Mouse (Mus musculus) hindbrain, embryonic 15.5 days (tissue): ENCODE measurements around the gene Runx3. TPM values are rescaled to one million over a fixed set of nuclear protein-coding genes. Genes with fewer than 3 reads are reported as not detected.
A peak's percentile ranks its signal among the peaks of the same experiment; 100 is the strongest.

Source experiments
- ATAC-seq: fragments of 200-750 bp; cut with Nextera tagmentation; 2 replicates; pipeline ENCODE4 v1.8.0; 2017; ENCODE audit warnings: low read depth, moderate number of reproducible peaks, moderate TSS enrichment; ENCODE audit not compliant: low FRiP score
- H3K27ac ChIP-seq: fragments of 300-500 bp; sonication (generic); replicated peaks from 2 replicates; pipeline ENCODE4 v1.5.1; 2015; ENCODE audit warnings: mild to moderate bottlenecking, inconsistent platforms
- H3K27me3 ChIP-seq: fragments of 300-500 bp; sonication (generic); 2 replicates; pipeline ENCODE4 v1.6.1; 2015; ENCODE audit warnings: control low read depth, inconsistent platforms
- H3K36me3 ChIP-seq: fragments of 300-500 bp; sonication (generic); 2 replicates; pipeline ENCODE4 v1.6.1; 2015; ENCODE audit warnings: control low read depth, inconsistent platforms
- H3K4me1 ChIP-seq: fragments of 300-500 bp; sonication (generic); replicated peaks from 2 replicates; pipeline ENCODE4 v1.6.1; 2015; ENCODE audit warnings: control low read depth, inconsistent platforms
- H3K4me2 ChIP-seq: fragments of 300-500 bp; sonication (generic); 2 replicates; pipeline ENCODE4 v1.6.1; 2015; ENCODE audit warnings: moderate library complexity, mild to moderate bottlenecking, inconsistent platforms
- H3K4me3 ChIP-seq: fragments of 300-500 bp; sonication (generic); 2 replicates; pipeline ENCODE4 v1.5.1; 2015; ENCODE audit warnings: mild to moderate bottlenecking, inconsistent platforms
- H3K9ac ChIP-seq: fragments of 300-500 bp; sonication (generic); 2 replicates; pipeline ENCODE4 v1.6.1; 2015; ENCODE audit warnings: inconsistent platforms
- H3K9me3 ChIP-seq: fragments of 300-500 bp; sonication (generic); 2 replicates; pipeline ENCODE4 v1.6.1; 2016; ENCODE audit warnings: control low read depth, inconsistent platforms
- WGBS: fragments of 180-500 bp; shearing (Covaris S2); methylation state at CpG from one replicate; pipeline ENCODE4 v1.1.7; 2015; 5-methylcytosine and 5-hydroxymethylcytosine counted together
- polyA plus RNA-seq: library from polyadenylated mRNA; unstranded; fragments of >200 nt; fragmentation: Nextera tagmentation; extraction: Ambion mirVana; gene quantifications from 2 replicates; pipeline ENCODE4 v1.2.1, GENCODE M21; 2015

The Runx3 gene
- polyA plus RNA-seq, 1 experiment from 2014 or later: 0.05 TPM

DNA sequence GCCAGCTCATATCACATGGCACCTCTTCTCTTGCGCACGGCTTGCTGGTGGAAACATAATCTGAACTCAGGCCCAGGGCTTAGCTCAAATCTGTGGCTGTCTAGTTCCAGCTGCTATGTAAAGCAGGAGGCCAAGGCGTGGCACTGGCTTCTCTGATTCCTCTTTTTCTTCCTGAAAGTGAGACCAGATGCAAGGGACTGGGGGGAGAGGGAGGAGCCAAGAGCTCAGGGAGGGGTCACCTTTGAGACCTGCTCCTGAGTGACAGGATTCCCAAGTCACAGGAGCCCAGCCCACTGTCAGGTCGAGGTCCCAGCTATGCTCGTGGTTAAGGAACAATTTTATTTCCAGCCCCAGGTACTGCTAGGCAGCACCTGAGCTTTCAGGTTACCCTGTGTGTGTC lies 4.1 kb upstream of the Runx3 start:
- no peaks in the 10 kb centered on the region for H3K27me3 ChIP-seq
- H3K4me2 ChIP-seq: no peak overlapping the region
- no peak overlapping the region for H3K9ac ChIP-seq
- no peak for ATAC-seq
- H3K36me3 ChIP-seq: no peaks in the 10 kb centered on the region
- H3K27ac ChIP-seq: no peak overlapping the region
- H3K9me3 ChIP-seq: 0 out of 2 replicates have a peak, but pooled peaks cover 8% of the 10 kb centered on the region
- H3K4me1 ChIP-seq: no peaks in the 10 kb centered on the region
- 77% methylated on average over 5 of the region's 5 CpGs for WGBS
- no peak overlapping the region for H3K4me3 ChIP-seq

GRCm38 (mm10) chr4:135117846-135118245 lies 2.6 kb upstream of the Runx3 start:
- 95% methylated on average over 9 of the region's 9 CpGs for WGBS
- Histone ChIP-seq H3K27ac (no peak overlapping the region), H3K9ac (no peak overlapping the region), H3K27me3 (no peaks in the 10 kb centered on the region), H3K4me2 (no peak overlapping the region), H3K4me3 (no peak overlapping the region), H3K36me3 (no peaks in the 10 kb centered on the region), H3K4me1 (no peaks in the 10 kb centered on the region), H3K9me3 (no peaks in the 10 kb centered on the region)
- ATAC-seq: no peak

DNA sequence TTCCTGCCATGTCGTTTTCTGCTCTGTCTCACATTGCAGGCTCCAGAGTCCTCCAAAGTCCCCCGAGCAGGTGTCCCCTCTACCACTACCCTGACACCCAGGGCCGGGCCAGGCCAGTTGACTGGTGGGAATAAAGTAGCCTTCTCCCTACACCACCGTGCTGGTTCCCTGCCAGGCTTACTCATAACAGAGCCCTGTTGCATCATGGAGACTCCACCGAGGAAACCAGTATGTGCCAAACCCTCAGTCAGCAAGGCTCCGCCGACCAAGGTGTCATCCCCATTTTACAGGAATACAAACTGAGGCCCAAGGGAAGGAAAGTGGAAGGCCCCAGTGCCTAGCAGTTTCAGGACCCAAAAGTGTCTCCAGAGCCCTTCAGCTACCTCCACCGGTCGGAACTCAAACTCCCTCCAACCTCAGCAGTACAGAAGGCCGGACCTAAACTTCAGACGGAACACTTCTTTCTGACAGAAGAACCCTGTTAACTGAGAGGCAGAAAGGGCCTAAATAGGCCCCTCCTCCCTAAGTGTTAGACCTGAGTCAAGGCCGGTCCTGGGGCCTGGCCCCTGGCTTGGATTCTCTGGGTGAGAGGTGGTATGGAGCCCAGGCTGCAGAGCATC lies 1.5 kb upstream of the Runx3 start:
- Histone ChIP-seq H3K4me3 (no peak overlapping the region), H3K27me3 (no peaks in the 10 kb centered on the region), H3K4me2 (no peak overlapping the region), H3K27ac (no peak overlapping the region), H3K4me1 (no peaks in the 10 kb centered on the region), H3K9ac (no peak overlapping the region), H3K9me3 (no peaks in the 10 kb centered on the region), H3K36me3 (no peaks in the 10 kb centered on the region)
- WGBS: 92% methylated on average over 12 of the region's 12 CpGs
- no peak for ATAC-seq

GRCm38 (mm10) chr4:135123721-135124120 lies 3.3 kb downstream of the Runx3 start:
- ATAC-seq: no peak
- peaks cover 2% of the 10 kb centered on the region; the same call in 1 of the 2 replicates for H3K4me1 ChIP-seq
- no peaks in the 10 kb centered on the region for H3K36me3 ChIP-seq
- no peaks in the 10 kb centered on the region for H3K9me3 ChIP-seq
- no peak overlapping the region for H3K4me3 ChIP-seq
- H3K4me2 ChIP-seq: no peak overlapping the region
- 0 out of 2 replicates have a peak, but pooled peaks cover 4% of the 10 kb centered on the region for H3K27me3 ChIP-seq
- H3K9ac ChIP-seq: no peak overlapping the region
- no peak overlapping the region for H3K27ac ChIP-seq
- 82% methylated on average over 5 of the region's 5 CpGs for WGBS

DNA sequence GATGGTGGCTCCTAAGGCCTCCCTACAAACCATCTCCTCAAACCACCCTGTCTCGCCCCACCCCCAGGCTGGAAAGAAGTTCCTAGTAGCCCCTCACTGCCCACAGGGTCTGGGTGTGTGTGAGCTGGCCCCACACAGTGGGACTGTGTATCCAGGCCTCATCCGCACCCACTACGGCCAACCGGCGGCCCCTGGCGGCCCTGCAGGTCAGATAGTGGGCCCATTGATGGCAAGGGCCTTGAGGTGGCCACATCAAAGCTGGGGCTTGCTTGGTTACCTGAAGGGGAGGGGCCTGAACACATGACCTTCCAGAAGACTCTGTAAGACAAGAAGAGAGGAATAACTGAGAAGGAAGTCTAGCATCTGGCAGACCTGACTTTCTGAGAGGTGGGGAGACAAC lies 4.3 kb downstream of the Runx3 start:
- WGBS: 90% methylated on average over 6 of the region's 6 CpGs
- peaks cover 9% of the 10 kb centered on the region; the same call in 1 of the 2 replicates for H3K4me1 ChIP-seq

GRCm38 (mm10) chr4:135125152-135125551 lies 4.7 kb downstream of the Runx3 start:
- no peaks in the 10 kb centered on the region for H3K9me3 ChIP-seq
- 87% methylated on average over 3 of the region's 3 CpGs for WGBS

More for the DNA sequence above, 4.3 kb downstream of the Runx3 start:
- no peak overlapping the region for H3K9ac ChIP-seq
- H3K27ac ChIP-seq: no peak overlapping the region
- no peak overlapping the region for H3K4me3 ChIP-seq
- H3K36me3 ChIP-seq: no peaks in the 10 kb centered on the region
- 0 out of 2 replicates have a peak, but pooled peaks cover 4% of the 10 kb centered on the region for H3K27me3 ChIP-seq
- no peak overlapping the region for H3K4me2 ChIP-seq
- ATAC-seq: no peak
- H3K9me3 ChIP-seq: no peaks in the 10 kb centered on the region

GRCm38 (mm10) chr4:135126385-135126784 lies 5.9 kb downstream of the Runx3 start:
- Histone ChIP-seq H3K9me3 (no peaks in the 10 kb centered on the region), H3K4me2 (no peak overlapping the region), H3K9ac (no peak overlapping the region), H3K4me1 (peaks cover 9% of the 10 kb centered on the region; the same call in 1 of the 2 replicates), H3K27ac (no peak overlapping the region), H3K27me3 (0 out of 2 replicates have a peak, but pooled peaks cover 4% of the 10 kb centered on the region), H3K36me3 (no peaks in the 10 kb centered on the region), H3K4me3 (no peak overlapping the region)
- ATAC-seq: no peak
- WGBS: 69% methylated on average over 5 of the region's 5 CpGs

More at GRCm38 (mm10) chr4:135125152-135125551, 4.7 kb downstream of the Runx3 start:
- H3K27ac ChIP-seq: no peak overlapping the region
- H3K4me3 ChIP-seq: no peak overlapping the region
- H3K9ac ChIP-seq: no peak overlapping the region
- H3K36me3 ChIP-seq: no peaks in the 10 kb centered on the region
- peaks cover 9% of the 10 kb centered on the region; the same call in 1 of the 2 replicates for H3K4me1 ChIP-seq
- H3K27me3 ChIP-seq: 0 out of 2 replicates have a peak, but pooled peaks cover 4% of the 10 kb centered on the region
- H3K4me2 ChIP-seq: no peak overlapping the region
- ATAC-seq: no peak

- H3K27ac ChIP-seq: no peak overlapping the region
- peak overlapping the region; percentile 36 for H3K9ac ChIP-seq
- whole genome bisulfite sequencing: 22% methylated on average over 22 of the region's 22 CpGs
- H3K4me3 ChIP-seq: peak overlapping the region; percentile 30
- no peaks in the 10 kb centered on the region for H3K9me3 ChIP-seq
- 0 out of 2 replicates have a peak, but pooled peaks cover 4% of the 10 kb centered on the region for H3K27me3 ChIP-seq
- H3K36me3 ChIP-seq: no peaks in the 10 kb centered on the region
- ATAC-seq: no peak
- peak overlapping the region; percentile 56 for H3K4me2 ChIP-seq
- peaks cover 9% of the 10 kb centered on the region; the same call in 1 of the 2 replicates for H3K4me1 ChIP-seq
These were observed 8.5 kb downstream of the Runx3 start for GRCm38 (mm10) chr4:135128841-135129520.

DNA sequence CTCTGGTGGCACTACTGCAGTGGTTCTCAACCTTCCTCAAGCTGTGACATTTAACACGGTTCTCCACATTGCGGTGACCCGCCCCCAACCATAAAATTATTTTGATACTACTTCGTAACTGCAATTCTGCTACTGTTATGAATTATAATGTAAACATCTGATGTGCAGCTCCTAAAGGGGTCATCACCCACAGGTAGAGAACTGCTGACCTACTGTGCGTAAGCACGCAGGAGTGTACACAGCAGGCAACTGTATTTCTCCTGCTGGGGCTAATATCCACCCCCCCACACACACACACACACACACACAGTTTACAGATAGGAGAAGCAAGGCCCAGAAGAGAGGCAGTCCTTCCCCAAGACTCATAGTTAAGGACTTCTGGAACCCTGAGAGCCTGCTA lies 9.7 kb downstream of the Runx3 start:
- no peak overlapping the region for H3K4me2 ChIP-seq
- H3K4me3 ChIP-seq: no peak overlapping the region
- peaks cover 9% of the 10 kb centered on the region; the same call in 1 of the 2 replicates for H3K4me1 ChIP-seq
- no peak for ATAC-seq
- no peak overlapping the region for H3K9ac ChIP-seq
- H3K27ac ChIP-seq: no peak overlapping the region
- H3K9me3 ChIP-seq: no peaks in the 10 kb centered on the region
- no peaks in the 10 kb centered on the region for H3K36me3 ChIP-seq
- 0 out of 2 replicates have a peak, but pooled peaks cover 4% of the 10 kb centered on the region for H3K27me3 ChIP-seq
- 85% methylated on average over 6 of the region's 6 CpGs for WGBS

DNA sequence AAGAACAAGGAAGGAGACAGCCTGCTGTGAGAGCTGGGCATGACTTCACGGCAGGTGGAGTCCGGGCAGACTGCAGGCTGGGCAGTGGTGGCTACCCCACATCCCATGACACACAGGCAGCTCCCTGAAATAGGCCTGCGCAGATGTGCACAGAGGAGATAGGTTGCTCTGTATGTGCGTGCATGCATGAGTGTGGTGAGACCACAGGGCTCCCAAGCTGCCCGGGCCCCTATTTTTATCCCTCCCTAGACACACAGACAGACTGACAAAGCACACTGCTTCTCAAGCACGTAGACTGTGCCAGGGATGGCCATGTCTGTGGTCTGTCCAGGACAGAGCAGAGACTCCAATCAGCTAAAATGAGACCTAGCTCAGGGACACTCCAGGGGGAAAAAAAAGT lies 10.7 kb downstream of the Runx3 start:
- H3K36me3 ChIP-seq: no peaks in the 10 kb centered on the region
- no peak overlapping the region for H3K4me2 ChIP-seq
- H3K27ac ChIP-seq: no peak overlapping the region
- H3K9me3 ChIP-seq: no peaks in the 10 kb centered on the region
- no peak for ATAC-seq
- WGBS: 76% methylated on average over 6 of the region's 6 CpGs
- peaks cover 9% of the 10 kb centered on the region; the same call in 1 of the 2 replicates for H3K4me1 ChIP-seq
- H3K4me3 ChIP-seq: no peak overlapping the region
- H3K27me3 ChIP-seq: 0 out of 2 replicates have a peak, but pooled peaks cover 4% of the 10 kb centered on the region
- H3K9ac ChIP-seq: no peak overlapping the region

DNA sequence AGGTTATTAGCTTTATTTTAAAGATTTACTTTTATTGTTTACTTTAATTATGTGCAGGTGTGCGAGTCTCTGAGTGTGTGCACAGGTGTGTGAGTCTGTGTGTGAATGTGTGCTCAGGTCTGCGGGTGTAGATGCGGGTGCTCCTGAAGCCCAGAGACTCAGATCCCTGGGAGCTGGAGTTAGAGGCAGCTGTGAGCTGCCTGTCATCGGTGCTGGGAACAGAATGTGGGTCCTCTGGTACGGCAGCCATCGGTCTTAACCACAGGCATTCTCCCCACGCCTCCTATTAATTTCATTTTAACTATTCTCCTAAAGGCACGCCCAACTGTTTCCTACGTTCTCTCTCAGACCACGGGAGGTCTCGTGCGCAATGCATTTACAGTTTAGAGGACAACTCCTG lies 12.3 kb downstream of the Runx3 start:
- Histone ChIP-seq H3K9me3 (no peaks in the 10 kb centered on the region), H3K4me1 (peaks cover 9% of the 10 kb centered on the region; the same call in 1 of the 2 replicates), H3K4me3 (no peak overlapping the region), H3K4me2 (no peak overlapping the region), H3K36me3 (no peaks in the 10 kb centered on the region), H3K27me3 (0 out of 2 replicates have a peak, but pooled peaks cover 10% of the 10 kb centered on the region), H3K27ac (no peak overlapping the region), H3K9ac (no peak overlapping the region)
- no peak for ATAC-seq
- WGBS: 93% methylated on average over 12 of the region's 12 CpGs

DNA sequence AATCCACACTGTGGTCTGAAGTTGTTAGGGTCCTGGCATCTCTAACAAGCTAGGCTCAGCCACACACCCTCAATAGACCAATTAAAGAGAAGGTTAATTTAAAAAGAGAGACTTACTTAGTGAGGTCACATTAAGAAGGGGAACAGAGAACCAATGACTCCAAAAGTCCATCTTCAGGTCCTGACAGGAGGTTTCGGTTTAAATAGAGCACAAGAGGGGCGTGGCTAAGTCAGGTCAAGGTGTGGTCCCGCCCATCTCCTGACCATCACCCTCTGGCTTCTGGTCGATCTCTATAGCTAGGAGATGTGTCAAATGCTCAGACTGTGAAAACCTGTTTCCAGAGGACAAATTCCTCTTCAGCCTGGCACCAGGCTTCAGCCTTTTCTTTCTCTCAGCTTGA lies 13.3 kb downstream of the Runx3 start:
- Histone ChIP-seq H3K27me3 (peaks cover 15% of the 10 kb centered on the region), H3K4me2 (no peak overlapping the region), H3K27ac (no peak overlapping the region), H3K9me3 (no peaks in the 10 kb centered on the region), H3K4me1 (peaks cover 7% of the 10 kb centered on the region; the same call in 1 of the 2 replicates), H3K4me3 (no peak overlapping the region), H3K36me3 (no peaks in the 10 kb centered on the region), H3K9ac (no peak overlapping the region)
- no peak for ATAC-seq
- WGBS: 63% methylated on average over 4 of the region's 4 CpGs
